Mouse (Mus musculus): Measurements from ENCODE around the gene Asb3. TPM values are rescaled to one million over a fixed set of nuclear protein-coding genes. Genes with fewer than 3 reads are reported as not detected.
"Not testable (repeated sequence)": the region's sequence is repeated elsewhere in the genome, so short reads cannot be mapped to it uniquely, and the experiment has no call there.

Gene Asb3
- polyA plus RNA-seq, 1 experiment from 2014 or later = 36.5 TPM

- ATAC-seq (ENCODE audit: low FRiP score, low read depth); H3K27ac ChIP-seq: not testable (repeated sequence)
- 90% methylated on average over 1 of the region's 1 CpGs for WGBS
These were observed 124.5 kb downstream of the Asb3 start for GRCm38 (mm10) chr11:31009668-31010067.

GRCm38 (mm10) chr11:31017466-31017865 is 132.2 kb downstream of the Asb3 start:
- H3K4me1 ChIP-seq; H3K9me3 ChIP-seq; H3K9ac ChIP-seq; H3K27me3 ChIP-seq; H3K27ac ChIP-seq; H3K4me3 ChIP-seq; ATAC-seq (ENCODE audit: low FRiP score, low read depth); H3K36me3 ChIP-seq; H3K4me2 ChIP-seq (replicated peaks): not testable (repeated sequence)
- WGBS = 78% methylated on average over 15 of the region's 15 CpGs

More at GRCm38 (mm10) chr11:31009668-31010067, 124.5 kb downstream of the Asb3 start:
- not testable (repeated sequence) for H3K4me1 ChIP-seq; H3K9me3 ChIP-seq; H3K27me3 ChIP-seq; H3K4me2 ChIP-seq (replicated peaks); H3K4me3 ChIP-seq; H3K9ac ChIP-seq
- peaks cover 16% of the 10 kb centered on the region for H3K36me3 ChIP-seq

- Histone ChIP-seq H3K27ac (no peak overlapping the region), H3K27me3 (no peaks in the 10 kb centered on the region), H3K9ac (no peak overlapping the region), H3K9me3 (0 out of 2 replicates have a peak, but pooled peaks cover 7% of the 10 kb centered on the region), H3K36me3 (peaks cover 21% of the 10 kb centered on the region), H3K4me3 (no peak overlapping the region), H3K4me2 (replicated peaks) (no peak overlapping the region), H3K4me1 (no peaks in the 10 kb centered on the region)
- 93% methylated on average over 4 of the region's 4 CpGs for WGBS
- ATAC-seq (ENCODE audit: low FRiP score, low read depth) = no peak
These were observed 149.7 kb downstream of the Asb3 start for GRCm38 (mm10) chr11:31034958-31035357.

- Histone ChIP-seq H3K27ac (no peak overlapping the region), H3K9me3 (no peaks in the 10 kb centered on the region), H3K4me2 (replicated peaks) (no peak overlapping the region), H3K4me3 (no peak overlapping the region), H3K27me3 (no peaks in the 10 kb centered on the region), H3K4me1 (no peaks in the 10 kb centered on the region), H3K9ac (no peak overlapping the region), H3K36me3 (peaks cover 12% of the 10 kb centered on the region)
- ATAC-seq (ENCODE audit: low FRiP score, low read depth) = no peak
- WGBS = 93% methylated on average over 10 of the region's 10 CpGs
These were observed 204.8 kb downstream of the Asb3 start for GRCm38 (mm10) chr11:31089973-31090372.

- H3K4me3 ChIP-seq = no peak overlapping the region
- no peak overlapping the region for H3K4me2 ChIP-seq (replicated peaks)
- 82% methylated on average over 3 of the region's 3 CpGs for WGBS
- no peaks in the 10 kb centered on the region for H3K27me3 ChIP-seq
- H3K27ac ChIP-seq = no peak overlapping the region
- H3K36me3 ChIP-seq = peaks cover 9% of the 10 kb centered on the region
- no peaks in the 10 kb centered on the region for H3K4me1 ChIP-seq
- no peak; the same call in 1 of the 2 replicates for ATAC-seq (ENCODE audit: low FRiP score, low read depth)
- H3K9me3 ChIP-seq = no peaks in the 10 kb centered on the region
- H3K9ac ChIP-seq = no peak overlapping the region
These were observed 205.3 kb downstream of the Asb3 start for GRCm38 (mm10) chr11:31090478-31090978.

GRCm38 (mm10) chr11:31099519-31099918 is 214.3 kb downstream of the Asb3 start:
- H3K9ac ChIP-seq; H3K4me3 ChIP-seq; H3K27ac ChIP-seq; ATAC-seq (ENCODE audit: low FRiP score, low read depth); H3K4me2 ChIP-seq (replicated peaks); H3K4me1 ChIP-seq; H3K36me3 ChIP-seq; H3K9me3 ChIP-seq; H3K27me3 ChIP-seq: not testable (repeated sequence)

GRCm38 (mm10) chr11:31102188-31102587 is 217.0 kb downstream of the Asb3 start:
- ATAC-seq (ENCODE audit: low FRiP score, low read depth) = no peak
- Histone ChIP-seq H3K27me3 (no peaks in the 10 kb centered on the region), H3K4me3 (no peak overlapping the region), H3K4me1 (no peaks in the 10 kb centered on the region), H3K9ac (no peak overlapping the region), H3K4me2 (replicated peaks) (no peak overlapping the region), H3K27ac (no peak overlapping the region), H3K9me3 (no peaks in the 10 kb centered on the region), H3K36me3 (no peaks in the 10 kb centered on the region)
- 83% methylated on average over 2 of the region's 2 CpGs for WGBS

- H3K27ac ChIP-seq = no peak overlapping the region
- no peak overlapping the region for H3K4me3 ChIP-seq
- no peaks in the 10 kb centered on the region for H3K27me3 ChIP-seq
- H3K9ac ChIP-seq = no peak overlapping the region
- no peak for ATAC-seq (ENCODE audit: low FRiP score, low read depth)
- WGBS = 85% methylated on average over 5 of the region's 5 CpGs
- no peaks in the 10 kb centered on the region for H3K4me1 ChIP-seq
- no peak overlapping the region for H3K4me2 ChIP-seq (replicated peaks)
- no peaks in the 10 kb centered on the region for H3K9me3 ChIP-seq
- H3K36me3 ChIP-seq = no peaks in the 10 kb centered on the region
These were observed 220.1 kb downstream of the Asb3 start for GRCm38 (mm10) chr11:31105364-31105763.

- H3K4me1 ChIP-seq; H3K27ac ChIP-seq; H3K9ac ChIP-seq; H3K4me2 ChIP-seq (replicated peaks); H3K9me3 ChIP-seq; ATAC-seq (ENCODE audit: low FRiP score, low read depth); H3K4me3 ChIP-seq; H3K27me3 ChIP-seq; H3K36me3 ChIP-seq: not testable (repeated sequence)
- WGBS = 57% methylated on average over 1 of the region's 1 CpGs
These were observed 241.7 kb downstream of the Asb3 start for GRCm38 (mm10) chr11:31126964-31127363.

GRCm38 (mm10) chr11:31133726-31134125 is 248.5 kb downstream of the Asb3 start:
- H3K27ac ChIP-seq; H3K4me2 ChIP-seq (replicated peaks); ATAC-seq (ENCODE audit: low FRiP score, low read depth); H3K36me3 ChIP-seq; H3K4me3 ChIP-seq; H3K9ac ChIP-seq; H3K27me3 ChIP-seq; H3K9me3 ChIP-seq; H3K4me1 ChIP-seq: not testable (repeated sequence)
- 67% methylated on average over 4 of the region's 4 CpGs for WGBS

GRCm38 (mm10) chr11:31134824-31135223 is 249.6 kb downstream of the Asb3 start:
- not testable (repeated sequence) for ATAC-seq (ENCODE audit: low FRiP score, low read depth); H3K36me3 ChIP-seq; H3K4me2 ChIP-seq (replicated peaks); H3K9ac ChIP-seq; H3K27me3 ChIP-seq; H3K4me3 ChIP-seq; H3K9me3 ChIP-seq; H3K4me1 ChIP-seq; H3K27ac ChIP-seq
- WGBS = 94% methylated on average over 1 of the region's 1 CpGs

- WGBS = 60% methylated on average over 1 of the region's 1 CpGs
- not testable (repeated sequence) for H3K9me3 ChIP-seq; H3K36me3 ChIP-seq; H3K9ac ChIP-seq; H3K4me2 ChIP-seq (replicated peaks); H3K4me1 ChIP-seq; H3K27me3 ChIP-seq; ATAC-seq (ENCODE audit: low FRiP score, low read depth); H3K4me3 ChIP-seq; H3K27ac ChIP-seq
These were observed 253.2 kb downstream of the Asb3 start for GRCm38 (mm10) chr11:31138394-31138793.

All from limb, embryonic 13.5 days (tissue).